Mouse (Mus musculus) embryonic facial prominence, embryonic 10.5 days (tissue): ENCODE measurements at regions not wholly inside any gene's neighbourhood (a gene's known extent, or its start where the extent isn't known, plus 50 kb on each side); places are given as distances from the start of the nearest gene placed in this dataset.
A peak's percentile ranks its signal among the peaks of the same experiment; 100 is the strongest.

Source experiments
- DNase-seq: peaks from one replicate; pipeline ENCODE4 v3.0.0-alpha.2; 2017; ENCODE audit warnings: low spot score
- H3K27ac ChIP-seq: fragments of 300-500 bp; sonication (generic); replicated peaks from 2 replicates; pipeline ENCODE4 v1.5.1; 2016; ENCODE audit warnings: mild to moderate bottlenecking
- H3K27me3 ChIP-seq: fragments of 300-500 bp; sonication (generic); replicated peaks from 2 replicates; pipeline ENCODE4 v1.6.1; 2016; ENCODE audit warnings: low read depth, mild to moderate bottlenecking; ENCODE audit not compliant: poor library complexity, severe bottlenecking
- H3K36me3 ChIP-seq: fragments of 300-500 bp; sonication (generic); replicated peaks from 2 replicates; pipeline ENCODE4 v1.6.1; 2016; ENCODE audit warnings: mild to moderate bottlenecking, moderate library complexity
- H3K4me1 ChIP-seq: fragments of 300-500 bp; sonication (generic); 2 replicates; pipeline ENCODE4 v1.6.1; 2016
- H3K4me3 ChIP-seq: fragments of 300-500 bp; sonication (generic); 2 replicates; pipeline ENCODE4 v1.5.1; 2016; ENCODE audit warnings: mild to moderate bottlenecking, moderate library complexity
- H3K9me3 ChIP-seq: fragments of 300-500 bp; sonication (generic); 2 replicates; pipeline ENCODE4 v1.6.1; 2016; ENCODE audit warnings: mild to moderate bottlenecking
- WGBS: fragments of 180-500 bp; shearing (Covaris S2); methylation state at CpG from one replicate; pipeline ENCODE4 v1.1.7; 2016; 5-methylcytosine and 5-hydroxymethylcytosine counted together

DNA sequence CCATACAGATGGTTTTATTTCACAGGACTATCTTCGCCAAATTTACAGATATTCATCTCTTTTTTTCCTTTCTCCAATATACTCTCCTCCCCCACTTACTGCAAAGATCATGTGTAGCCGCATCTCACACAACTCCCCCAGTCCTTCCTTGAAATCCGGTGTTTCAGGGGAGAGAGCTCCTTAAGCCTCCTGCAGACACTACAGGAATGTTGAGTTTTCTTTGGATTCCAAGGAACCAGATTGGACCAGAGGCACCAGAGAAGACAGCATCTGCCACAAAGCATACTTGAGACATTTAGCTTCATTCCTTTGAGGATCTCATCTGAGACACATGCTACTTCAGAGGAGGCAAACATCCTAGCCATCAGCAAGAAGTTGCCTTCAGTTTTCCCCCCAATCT, 558.4 kb upstream of the Cdh11 start:
- Histone ChIP-seq H3K4me1 (peaks cover 5% of the 10 kb centered on the region; the same call in 1 of the 2 replicates), H3K27me3 (no peaks in the 10 kb centered on the region), H3K4me3 (no peak overlapping the region), H3K27ac (no peak overlapping the region), H3K36me3 (no peaks in the 10 kb centered on the region), H3K9me3 (no peaks in the 10 kb centered on the region)
- 86% methylated on average over 3 of the region's 3 CpGs for WGBS
- DNase-seq, result no peak

DNA sequence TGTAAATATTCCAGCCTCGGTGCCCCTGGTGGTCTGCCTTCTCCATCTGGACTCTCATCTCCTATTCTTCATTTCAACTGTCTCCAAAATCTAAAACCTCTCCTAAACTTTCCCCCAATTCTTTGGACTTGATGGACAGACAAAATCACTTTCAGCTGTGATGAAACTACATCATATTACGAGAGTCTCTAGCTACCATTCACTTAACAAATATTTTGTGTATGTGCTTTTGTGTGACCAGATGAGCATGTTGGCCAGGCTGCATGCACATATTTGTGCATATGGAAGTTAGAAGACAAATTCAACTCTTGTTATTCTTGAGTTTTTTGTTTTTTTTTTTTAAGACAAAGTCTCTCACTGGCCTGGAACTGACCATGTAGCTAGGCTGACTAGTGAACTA, 559.4 kb upstream of the Cdh11 start:
- no peak for DNase-seq
- Histone ChIP-seq H3K4me3 (no peak overlapping the region), H3K4me1 (peaks cover 5% of the 10 kb centered on the region; the same call in 1 of the 2 replicates), H3K36me3 (no peaks in the 10 kb centered on the region), H3K9me3 (no peaks in the 10 kb centered on the region), H3K27me3 (no peaks in the 10 kb centered on the region), H3K27ac (no peak overlapping the region)
- 77% methylated on average over 2 of the region's 2 CpGs for WGBS

GRCm38 (mm10) chr8:103347158-103347871, 561.9 kb upstream of the Cdh11 start:
- H3K4me3 ChIP-seq, result no peak overlapping the region
- H3K27ac ChIP-seq, result no peak overlapping the region
- WGBS, result 63% methylated on average over 7 of the region's 7 CpGs
- no peaks in the 10 kb centered on the region for H3K27me3 ChIP-seq
- no peaks in the 10 kb centered on the region for H3K36me3 ChIP-seq
- DNase-seq, result no peak
- H3K9me3 ChIP-seq, result no peaks in the 10 kb centered on the region
- H3K4me1 ChIP-seq, result peaks cover 5% of the 10 kb centered on the region; the same call in 1 of the 2 replicates

- no peak overlapping the region for H3K27ac ChIP-seq
- no peaks in the 10 kb centered on the region for H3K9me3 ChIP-seq
- H3K4me1 ChIP-seq, result peaks cover 9% of the 10 kb centered on the region
- H3K27me3 ChIP-seq, result no peaks in the 10 kb centered on the region
- DNase-seq, result no peak
- WGBS, result 81% methylated on average over 3 of the region's 3 CpGs
- H3K4me3 ChIP-seq, result no peak overlapping the region
- no peaks in the 10 kb centered on the region for H3K36me3 ChIP-seq
Observed at GRCm38 (mm10) chr8:103361713-103362112, 576.3 kb upstream of the Cdh11 start.

DNA sequence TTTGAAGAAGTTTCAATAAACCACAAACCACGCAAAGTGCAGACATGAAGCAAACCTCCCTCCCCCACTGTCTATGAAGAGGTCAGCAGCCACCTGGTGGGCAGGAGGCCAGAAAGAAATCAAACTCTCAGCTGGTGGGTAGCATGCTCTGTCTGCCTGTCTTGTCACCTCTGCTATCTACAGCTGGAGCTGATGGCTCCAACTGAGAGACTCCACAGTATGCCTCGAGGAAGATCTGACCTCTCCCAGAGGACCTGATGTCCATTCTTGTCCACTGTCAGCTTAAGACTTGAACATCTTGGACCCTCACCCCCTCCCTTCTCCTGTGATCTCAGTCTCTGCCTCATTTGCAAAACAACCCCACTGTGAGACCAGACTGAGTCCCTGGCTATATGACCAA, 585.0 kb upstream of the Cdh11 start:
- Histone ChIP-seq H3K36me3 (no peaks in the 10 kb centered on the region), H3K27ac (no peak overlapping the region), H3K4me1 (peaks cover 21% of the 10 kb centered on the region), H3K27me3 (no peaks in the 10 kb centered on the region), H3K9me3 (no peaks in the 10 kb centered on the region), H3K4me3 (no peak overlapping the region)
- WGBS, result 48% methylated on average over 2 of the region's 2 CpGs
- no peak for DNase-seq

GRCm38 (mm10) chr8:103373007-103373406, 587.6 kb upstream of the Cdh11 start:
- no peak for DNase-seq
- Histone ChIP-seq H3K4me1 (peaks cover 12% of the 10 kb centered on the region; the same call in 1 of the 2 replicates), H3K27ac (no peak overlapping the region), H3K9me3 (no peaks in the 10 kb centered on the region), H3K27me3 (no peaks in the 10 kb centered on the region), H3K36me3 (no peaks in the 10 kb centered on the region), H3K4me3 (no peak overlapping the region)
- 76% methylated on average over 1 of the region's 1 CpGs for WGBS

DNA sequence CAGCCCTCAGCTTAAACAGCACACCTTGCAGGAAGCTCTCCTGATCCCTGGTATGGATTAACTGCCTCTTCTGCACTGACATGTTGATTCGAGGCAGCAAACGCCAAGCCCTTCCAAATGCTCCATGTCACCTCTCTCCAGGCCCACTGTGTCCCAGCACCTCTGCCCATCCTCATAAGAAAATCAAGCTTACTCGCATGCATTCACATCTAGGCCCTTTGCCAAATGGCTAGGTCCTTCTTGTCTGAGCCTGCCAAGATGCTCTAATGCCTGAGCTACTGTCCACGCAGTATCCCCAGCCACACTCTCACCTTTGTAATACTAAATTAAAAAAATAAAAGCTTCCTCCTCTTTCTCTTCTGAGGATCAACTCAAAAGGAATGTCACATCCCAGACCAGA, 588.7 kb upstream of the Cdh11 start:
- Histone ChIP-seq H3K4me3 (no peak overlapping the region), H3K27me3 (no peaks in the 10 kb centered on the region), H3K36me3 (no peaks in the 10 kb centered on the region), H3K4me1 (peaks cover 22% of the 10 kb centered on the region), H3K9me3 (no peaks in the 10 kb centered on the region), H3K27ac (no peak overlapping the region)
- DNase-seq, result no peak
- 87% methylated on average over 4 of the region's 4 CpGs for WGBS

DNA sequence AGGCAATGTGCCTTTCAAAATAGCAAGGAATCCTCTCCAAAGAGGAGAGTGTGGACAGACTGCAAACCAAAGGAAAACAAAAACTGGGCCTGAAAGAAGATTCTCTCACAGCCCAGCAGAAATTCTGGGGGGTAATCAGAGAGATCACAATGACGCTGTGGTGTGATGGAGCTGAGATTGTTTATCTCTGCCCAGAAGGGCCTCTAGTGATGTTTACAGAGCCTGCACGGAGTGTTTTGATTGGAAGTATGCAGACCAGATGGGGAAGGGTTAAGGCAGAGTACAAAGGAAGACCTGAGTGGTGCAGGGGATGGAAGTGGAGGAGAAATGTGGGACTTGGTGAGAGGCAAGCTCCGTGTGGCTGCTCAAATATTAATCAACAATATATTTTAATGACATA, 593.1 kb upstream of the Cdh11 start:
- Histone ChIP-seq H3K36me3 (no peaks in the 10 kb centered on the region), H3K27me3 (no peaks in the 10 kb centered on the region), H3K4me1 (peaks cover 29% of the 10 kb centered on the region), H3K9me3 (no peaks in the 10 kb centered on the region), H3K4me3 (no peak overlapping the region), H3K27ac (peak overlapping the region; percentile 40)
- no peak for DNase-seq
- WGBS, result 28% methylated on average over 3 of the region's 3 CpGs

- Histone ChIP-seq H3K4me3 (no peak overlapping the region), H3K36me3 (no peaks in the 10 kb centered on the region), H3K27me3 (no peaks in the 10 kb centered on the region), H3K9me3 (no peaks in the 10 kb centered on the region), H3K27ac (no peak overlapping the region), H3K4me1 (peaks cover 25% of the 10 kb centered on the region)
- WGBS, result 79% methylated on average over 3 of the region's 3 CpGs
- DNase-seq, result no peak
Observed at GRCm38 (mm10) chr8:103381575-103381974, 596.1 kb upstream of the Cdh11 start.

DNA sequence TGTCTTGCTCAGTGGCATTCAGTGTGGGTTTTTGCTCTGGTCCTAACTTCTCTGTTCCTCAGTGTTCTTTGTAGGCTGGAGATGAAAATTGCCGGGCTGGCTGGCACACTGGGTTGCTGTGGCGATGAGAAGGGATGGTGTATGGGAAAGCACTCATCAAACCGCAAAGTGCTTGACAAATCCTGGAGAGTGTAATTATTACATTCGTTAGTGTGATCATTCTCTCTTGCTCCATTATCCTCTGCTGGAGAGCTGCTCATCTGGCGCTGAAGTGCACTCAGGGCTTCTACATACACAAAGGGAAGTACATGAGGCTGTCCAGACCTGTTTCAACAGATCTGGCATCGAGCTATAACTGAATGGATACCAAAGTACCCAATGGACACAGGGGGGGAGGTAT, 605.9 kb upstream of the Cdh11 start:
- 89% methylated on average over 6 of the region's 6 CpGs for WGBS
- H3K27me3 ChIP-seq, result no peaks in the 10 kb centered on the region
- H3K4me3 ChIP-seq, result no peak overlapping the region
- H3K36me3 ChIP-seq, result no peaks in the 10 kb centered on the region
- H3K9me3 ChIP-seq, result no peaks in the 10 kb centered on the region
- no peak overlapping the region for H3K27ac ChIP-seq
- H3K4me1 ChIP-seq, result peaks cover 7% of the 10 kb centered on the region
- no peak for DNase-seq

DNA sequence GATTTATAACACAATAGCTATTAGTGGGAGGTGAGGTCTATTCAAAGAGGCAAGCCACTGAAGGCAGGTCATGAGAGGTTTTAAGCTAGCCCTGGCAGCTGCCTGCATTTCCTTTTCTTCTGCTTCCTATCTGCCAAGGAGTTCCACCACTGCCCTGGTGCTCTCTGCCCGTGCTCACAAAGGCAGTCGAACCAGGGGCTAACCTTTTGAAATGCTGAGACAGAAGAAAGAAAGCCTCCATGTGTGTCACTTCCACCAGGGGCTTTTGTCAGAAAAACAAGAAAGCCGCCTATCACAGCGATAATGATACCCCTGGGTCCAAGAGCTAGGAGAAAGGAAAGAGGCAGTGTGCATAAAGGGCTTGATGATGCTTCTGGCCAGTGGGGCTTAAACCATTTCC, 609.9 kb upstream of the Cdh11 start:
- Histone ChIP-seq H3K27me3 (no peaks in the 10 kb centered on the region), H3K4me3 (no peak overlapping the region), H3K36me3 (no peaks in the 10 kb centered on the region), H3K27ac (no peak overlapping the region; the same call in 1 of the 2 replicates), H3K9me3 (no peaks in the 10 kb centered on the region), H3K4me1 (peaks cover 11% of the 10 kb centered on the region)
- DNase-seq, result no peak
- WGBS, result 26% methylated on average over 4 of the region's 4 CpGs

DNA sequence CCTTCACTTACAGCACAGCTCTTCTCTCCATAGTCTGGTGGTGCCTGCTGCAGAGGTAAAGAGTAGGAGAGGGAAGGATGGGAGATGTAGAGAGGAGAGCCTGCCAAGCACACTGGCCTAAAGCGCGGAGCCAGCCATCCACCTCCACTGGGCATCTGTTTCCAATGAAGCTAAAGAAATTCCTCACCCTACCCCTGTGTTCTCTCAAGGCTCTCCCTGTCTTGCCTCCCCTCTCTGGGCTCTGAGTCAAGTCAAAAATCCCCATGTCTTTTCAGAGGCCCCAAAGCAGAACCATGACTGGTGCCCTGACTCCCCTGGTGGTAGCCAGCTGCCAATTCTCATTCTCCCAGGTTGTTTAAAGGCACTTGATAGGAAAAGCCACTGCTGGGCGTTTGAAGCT, 612.7 kb upstream of the Cdh11 start:
- H3K27ac ChIP-seq, result peak overlapping the region; percentile 55
- peak; percentile 41 for DNase-seq
- WGBS, result 53% methylated on average over 3 of the region's 3 CpGs
- H3K9me3 ChIP-seq, result no peaks in the 10 kb centered on the region
- no peaks in the 10 kb centered on the region for H3K27me3 ChIP-seq
- H3K36me3 ChIP-seq, result no peaks in the 10 kb centered on the region
- H3K4me3 ChIP-seq, result no peak overlapping the region
- peaks cover 19% of the 10 kb centered on the region for H3K4me1 ChIP-seq

DNA sequence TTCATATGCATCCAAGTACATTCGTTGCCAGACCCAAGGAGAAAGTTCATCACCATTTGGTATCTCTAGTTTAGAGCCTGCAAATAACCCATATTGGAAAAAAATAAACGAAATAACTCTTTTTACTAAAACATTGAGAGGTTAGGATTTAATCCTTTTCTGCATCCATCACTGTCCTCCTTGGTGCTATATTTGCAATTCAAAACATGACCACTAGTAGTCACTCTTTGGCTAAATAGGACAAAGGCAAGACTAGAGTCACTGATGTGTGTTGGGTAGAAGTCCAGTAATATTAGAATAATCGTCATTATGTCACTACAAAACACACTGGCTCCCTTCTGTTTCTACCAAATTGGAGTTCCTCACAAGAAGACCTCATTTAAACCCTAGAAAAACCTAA, 614.0 kb upstream of the Cdh11 start:
- H3K36me3 ChIP-seq, result no peaks in the 10 kb centered on the region
- H3K4me3 ChIP-seq, result no peak overlapping the region
- 86% methylated on average over 3 of the region's 3 CpGs for WGBS
- H3K4me1 ChIP-seq, result peaks cover 26% of the 10 kb centered on the region
- H3K9me3 ChIP-seq, result no peaks in the 10 kb centered on the region
- H3K27ac ChIP-seq, result no peak overlapping the region
- H3K27me3 ChIP-seq, result no peaks in the 10 kb centered on the region
- DNase-seq, result no peak
